Mouse (Mus musculus): ENCODE data around the gene Tnfsf11. TPM values are rescaled to one million over a fixed set of nuclear protein-coding genes. Genes with fewer than 3 reads are reported as not detected.

Gene Tnfsf11
- polyA plus RNA-seq, 1 experiment from 2014 or later, result not detected

- Histone ChIP-seq H3K4me1 (ENCODE audit: insufficient read depth) (no peaks in the 10 kb centered on the region), H3K4me2 (ENCODE audit: low read depth, low read length) (no peak overlapping the region), H3K4me3 (ENCODE audit: low read depth, low read length) (no peak overlapping the region), H3K9me3 (ENCODE audit: low read length) (no peaks in the 10 kb centered on the region), H3K27me3 (ENCODE audit: insufficient read depth, low read length) (no peaks in the 10 kb centered on the region), H3K9ac (replicated peaks) (no peak overlapping the region), H3K36me3 (replicated peaks; ENCODE audit: insufficient read depth, low read length) (no peaks in the 10 kb centered on the region), H3K27ac (ENCODE audit: low read depth) (no peak overlapping the region)
- no peak for TF ChIP-seq CTCF (IDR thresholded peaks at IDR 0.05; ENCODE audit: low read depth)
- no peak for TF ChIP-seq EP300 (IDR thresholded peaks at IDR 0.05; ENCODE audit: low read depth)
- 68% methylated on average over 3 of the region's 3 CpGs for WGBS (ENCODE audit: insufficient replicate concordance)
- ATAC-seq (no peak), DNase-seq (no peak)
These were observed 6.9 kb downstream of the Tnfsf11 start for GRCm38 (mm10) chr14:78300914-78301313.

DNA sequence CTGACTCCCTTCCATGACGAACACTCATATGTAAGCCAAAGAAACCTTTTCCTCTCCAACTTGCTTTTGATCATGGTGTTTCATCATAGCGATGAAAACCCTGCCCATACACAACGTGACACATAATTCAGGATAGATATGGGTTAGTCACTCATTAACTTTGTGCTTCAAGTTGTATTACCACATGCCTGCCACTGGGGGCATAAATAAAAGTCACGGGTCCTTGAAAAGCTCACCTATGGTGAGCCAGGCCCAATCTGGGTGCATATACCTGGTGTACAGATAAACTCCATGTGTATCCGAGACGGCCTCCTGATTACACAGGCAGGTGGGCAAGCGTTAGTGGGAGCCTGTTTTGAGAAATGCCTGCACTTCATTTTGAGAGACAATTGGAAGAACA is 15.2 kb downstream of the Tnfsf11 start:
- Histone ChIP-seq H3K9me3 (ENCODE audit: low read length) (no peaks in the 10 kb centered on the region), H3K36me3 (replicated peaks; ENCODE audit: insufficient read depth, low read length) (no peaks in the 10 kb centered on the region), H3K4me2 (ENCODE audit: low read depth, low read length) (no peak overlapping the region), H3K27me3 (ENCODE audit: insufficient read depth, low read length) (no peaks in the 10 kb centered on the region), H3K4me3 (ENCODE audit: low read depth, low read length) (no peak overlapping the region), H3K4me1 (ENCODE audit: insufficient read depth) (no peaks in the 10 kb centered on the region), H3K9ac (replicated peaks) (no peak overlapping the region), H3K27ac (ENCODE audit: low read depth) (no peak overlapping the region)
- WGBS (ENCODE audit: insufficient replicate concordance), result 70% methylated on average over 7 of the region's 7 CpGs
- ATAC-seq (peak; percentile 19; the same call in 1 of the 2 replicates), DNase-seq (no peak)
- TF ChIP-seq CTCF (IDR thresholded peaks at IDR 0.05; ENCODE audit: low read depth), result peak; percentile 29; the same call in 1 of the 2 replicates
- no peak for TF ChIP-seq EP300 (IDR thresholded peaks at IDR 0.05; ENCODE audit: low read depth)

DNA sequence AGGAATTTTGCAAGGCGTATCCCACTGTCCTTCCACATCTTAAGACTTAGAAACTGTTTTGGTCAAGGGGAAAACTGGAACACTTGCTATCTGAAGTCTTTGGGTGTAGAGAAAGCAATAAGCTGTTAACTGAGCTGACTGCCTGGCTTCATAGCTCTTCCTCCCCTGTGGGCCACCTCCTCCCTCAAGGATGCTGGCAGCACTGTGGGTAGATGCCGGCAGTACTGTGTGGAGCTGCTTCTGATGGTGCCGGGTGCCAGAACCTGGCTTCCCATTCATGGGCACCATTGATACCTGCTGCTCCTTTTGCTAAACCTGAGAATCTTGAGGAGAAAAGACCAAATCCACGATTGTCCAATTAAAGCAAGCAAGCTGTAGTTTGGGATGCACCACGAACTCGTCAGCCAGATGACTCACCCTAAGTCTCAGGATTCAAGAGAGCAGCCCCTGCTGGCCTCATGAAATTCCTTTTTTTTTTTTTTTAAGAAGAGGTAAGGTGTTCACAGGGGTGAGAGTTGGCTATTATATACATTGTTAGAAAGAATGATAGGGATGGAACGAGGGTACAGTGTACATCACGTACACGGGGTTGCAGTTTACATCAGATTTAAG is 17.8 kb downstream of the Tnfsf11 start:
- ATAC-seq, result no peak
- TF ChIP-seq EP300 (IDR thresholded peaks at IDR 0.05; ENCODE audit: low read depth), result no peak
- TF ChIP-seq CTCF (IDR thresholded peaks at IDR 0.05; ENCODE audit: low read depth), result no peak
- no peak for DNase-seq

DNA sequence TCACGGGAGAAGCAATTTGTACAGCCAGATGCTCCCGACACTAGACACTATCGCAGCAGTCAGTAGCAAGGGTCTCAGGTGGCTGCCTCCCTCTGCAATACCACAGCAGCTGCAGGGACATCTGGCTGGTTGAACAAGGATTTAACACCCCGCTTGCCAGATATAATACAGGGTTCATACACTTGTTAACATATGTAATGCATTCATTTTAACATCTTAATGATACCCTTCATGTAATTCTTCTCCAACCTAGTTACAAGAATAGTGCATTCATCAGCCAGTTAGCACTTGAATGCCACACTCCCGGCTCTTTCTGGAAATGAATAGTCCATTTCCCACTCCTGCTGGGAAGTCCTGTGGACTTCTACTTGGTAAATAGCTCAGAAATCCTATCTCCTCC is 18.9 kb downstream of the Tnfsf11 start:
- no peaks in the 10 kb centered on the region for H3K36me3 ChIP-seq (replicated peaks; ENCODE audit: insufficient read depth, low read length)
- no peak overlapping the region for H3K4me3 ChIP-seq (ENCODE audit: low read depth, low read length)
- TF ChIP-seq EP300 (IDR thresholded peaks at IDR 0.05; ENCODE audit: low read depth) (no peak), CTCF (IDR thresholded peaks at IDR 0.05; ENCODE audit: low read depth) (no peak)
- H3K9ac ChIP-seq (replicated peaks), result no peak overlapping the region
- H3K27me3 ChIP-seq (ENCODE audit: insufficient read depth, low read length), result no peaks in the 10 kb centered on the region
- no peak overlapping the region for H3K4me2 ChIP-seq (ENCODE audit: low read depth, low read length)
- 51% methylated on average over 5 of the region's 5 CpGs for WGBS (ENCODE audit: insufficient replicate concordance)
- no peaks in the 10 kb centered on the region for H3K9me3 ChIP-seq (ENCODE audit: low read length)
- ATAC-seq, result no peak
- no peak for DNase-seq
- H3K4me1 ChIP-seq (ENCODE audit: insufficient read depth), result no peaks in the 10 kb centered on the region
- no peak overlapping the region for H3K27ac ChIP-seq (ENCODE audit: low read depth)

More for the DNA sequence above, 17.8 kb downstream of the Tnfsf11 start:
- no peak overlapping the region for H3K27ac ChIP-seq (ENCODE audit: low read depth)
- H3K4me3 ChIP-seq (ENCODE audit: low read depth, low read length), result no peak overlapping the region
- H3K9me3 ChIP-seq (ENCODE audit: low read length), result no peaks in the 10 kb centered on the region
- WGBS (ENCODE audit: insufficient replicate concordance), result 80% methylated on average over 9 of the region's 9 CpGs
- H3K4me2 ChIP-seq (ENCODE audit: low read depth, low read length), result no peak overlapping the region
- H3K9ac ChIP-seq (replicated peaks), result no peak overlapping the region
- H3K4me1 ChIP-seq (ENCODE audit: insufficient read depth), result no peaks in the 10 kb centered on the region
- H3K36me3 ChIP-seq (replicated peaks; ENCODE audit: insufficient read depth, low read length), result no peaks in the 10 kb centered on the region
- H3K27me3 ChIP-seq (ENCODE audit: insufficient read depth, low read length), result no peaks in the 10 kb centered on the region

- no peak overlapping the region for H3K4me2 ChIP-seq (ENCODE audit: low read depth, low read length)
- no peak for ATAC-seq
- WGBS (ENCODE audit: insufficient replicate concordance), result 41% methylated on average over 7 of the region's 7 CpGs
These were observed 19.7 kb downstream of the Tnfsf11 start for GRCm38 (mm10) chr14:78287906-78288800.

GRCm38 (mm10) chr14:78286011-78286548 is 21.8 kb downstream of the Tnfsf11 start:
- Histone ChIP-seq H3K27me3 (ENCODE audit: insufficient read depth, low read length) (no peaks in the 10 kb centered on the region), H3K9me3 (ENCODE audit: low read length) (no peaks in the 10 kb centered on the region), H3K4me2 (ENCODE audit: low read depth, low read length) (no peak overlapping the region), H3K36me3 (replicated peaks; ENCODE audit: insufficient read depth, low read length) (no peaks in the 10 kb centered on the region), H3K4me3 (ENCODE audit: low read depth, low read length) (no peak overlapping the region), H3K4me1 (ENCODE audit: insufficient read depth) (no peaks in the 10 kb centered on the region), H3K9ac (replicated peaks) (no peak overlapping the region), H3K27ac (ENCODE audit: low read depth) (no peak overlapping the region)
- DNase-seq, result no peak
- TF ChIP-seq CTCF (IDR thresholded peaks at IDR 0.05; ENCODE audit: low read depth), result no peak
- TF ChIP-seq EP300 (IDR thresholded peaks at IDR 0.05; ENCODE audit: low read depth), result no peak
- ATAC-seq, result no peak
- 62% methylated on average over 5 of the region's 5 CpGs for WGBS (ENCODE audit: insufficient replicate concordance)

More at GRCm38 (mm10) chr14:78287906-78288800, 19.7 kb downstream of the Tnfsf11 start:
- DNase-seq, result peak; percentile 51
- Histone ChIP-seq H3K4me1 (ENCODE audit: insufficient read depth) (no peaks in the 10 kb centered on the region), H3K36me3 (replicated peaks; ENCODE audit: insufficient read depth, low read length) (no peaks in the 10 kb centered on the region), H3K27me3 (ENCODE audit: insufficient read depth, low read length) (no peaks in the 10 kb centered on the region), H3K27ac (ENCODE audit: low read depth) (no peak overlapping the region), H3K9me3 (ENCODE audit: low read length) (no peaks in the 10 kb centered on the region), H3K9ac (replicated peaks) (no peak overlapping the region), H3K4me3 (ENCODE audit: low read depth, low read length) (no peak overlapping the region)
- TF ChIP-seq EP300 (IDR thresholded peaks at IDR 0.05; ENCODE audit: low read depth) (no peak), CTCF (IDR thresholded peaks at IDR 0.05; ENCODE audit: low read depth) (peak; percentile 79)
